Mouse (Mus musculus) lung, adult 2 months (tissue): ENCODE results near the gene Snx29.

ENCODE experiments used
- CTCF ChIP-seq: fragments of 200-500 bp; IDR thresholded peaks from 2 replicates; pipeline ENCODE4 v1.5.1; 2011; ENCODE audit warnings: mild to moderate bottlenecking, low read length, control low read depth; ENCODE audit not compliant: insufficient read depth
- POLR2A ChIP-seq: fragments of 200-500 bp; IDR thresholded peaks from 2 replicates; pipeline ENCODE4 v1.6.1; 2011; ENCODE audit warnings: low read depth, mild to moderate bottlenecking, control low read depth, low read length, borderline replicate concordance; ENCODE audit errors: extremely low read depth

GRCm38 (mm10) chr16:11442534-11442933, 119.8 kb downstream of the Snx29 start:
- no peak for TF ChIP-seq POLR2A
- no peak for TF ChIP-seq CTCF
